Comparison of ENCODE assay signal across 11 mouse cellular contexts in the genomic region with DNA sequence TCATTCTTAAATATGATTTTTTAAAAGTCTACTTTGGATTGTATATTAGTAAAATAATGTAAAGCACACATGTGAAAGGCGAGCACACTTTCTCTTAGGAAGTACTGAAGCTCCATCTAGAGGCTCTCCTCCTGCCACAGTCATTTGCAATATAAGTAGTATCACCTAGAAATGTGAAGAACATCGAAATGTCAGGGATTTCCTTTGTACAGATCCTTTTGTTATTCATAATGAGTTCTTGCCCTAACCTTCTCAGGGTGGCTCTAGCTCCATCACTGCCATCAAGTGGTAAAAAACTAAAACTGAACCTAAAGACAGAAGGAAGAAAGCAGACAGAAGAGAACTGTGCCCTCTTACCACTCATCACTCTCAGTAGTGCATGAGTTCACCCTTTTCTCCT. TPM values are rescaled to one million over a fixed set of nuclear protein-coding genes. Genes with fewer than 3 reads are reported as not detected.
A peak's percentile ranks its signal among the peaks of the same experiment; 100 is the strongest.
DNase-seq lines count a peak whose midpoint lies in the region; ATAC-seq and TF ChIP-seq lines count a peak whose summit lies in the region.
"Had no signal": no experiment of that assay in that cellular context is flagged by ENCODE, and none has a peak within 500 bp of the region (broad histone marks: within the 10 kb centered on the region; RNA-seq: fewer than 3 reads in every experiment).

No protein-coding gene starts in this region.

- no peaks in the 10 kb centered on the region for H3K27me3 ChIP-seq in heart, adult 2 months (ENCODE audit: control insufficient read depth, insufficient read depth, low read length)

- TF ChIP-seq CTCF in heart, adult 2 months (IDR thresholded peaks at IDR 0.05) = peak; percentile 66

- no peaks in the 10 kb centered on the region for H3K4me1 ChIP-seq in heart, adult 2 months (ENCODE audit: control insufficient read depth, insufficient read depth, low read length)

- H3K36me3 ChIP-seq in heart, adult 2 months (ENCODE audit: control insufficient read depth, insufficient read depth, low read length) = no peaks in the 10 kb centered on the region

- TF ChIP-seq EP300 in heart, adult 2 months (IDR thresholded peaks at IDR 0.05; ENCODE audit: insufficient read depth, low read depth, low read length) = no peak

- no peaks in the 10 kb centered on the region for H3K79me2 ChIP-seq in heart, adult 2 months (replicated peaks; ENCODE audit: control insufficient read depth, insufficient read depth, low read length)

- TF ChIP-seq POLR2A in heart, adult 2 months (IDR thresholded peaks at IDR 0.05; ENCODE audit: insufficient read depth, low read depth, low read length) = no peak

- no peak overlapping the region for H3K27ac ChIP-seq in heart, adult 2 months

- H3K9ac ChIP-seq in heart, adult 2 months (ENCODE audit: low read depth, low read length) = no peak overlapping the region

- intact Hi-C loops in heart, adult 2 months (cut with DNase I) = loop anchor here (1.0 to 10.0 kb wide), 3 partner anchors 316 to 699 kb away; no protein-coding TSS in a partner anchor

- H3K4me3 ChIP-seq in heart, adult 2 months = no peak overlapping the region

- peak; percentile 29 to 49; a peak in 3 of 4 replicates for ATAC-seq in hematopoietic stem cell, adult 5-6 weeks (replicated peaks in 1 of 2; ENCODE audit: insufficient read depth in 1 of 2, low FRiP score in 2 of 2, low TSS enrichment in 1 of 2, low read depth in 1 of 2, poor library complexity in 2 of 2, severe bottlenecking in 2 of 2)
- ATAC-seq in granulocyte monocyte progenitor cell, adult 5-6 weeks (replicated peaks; ENCODE audit: poor library complexity, severe bottlenecking) = no peak

- 56% methylated on average over 2 of the region's 2 CpGs for WGBS in heart, adult 2 months

- no peak for DNase-seq in heart, adult 2 months
- no peak for DNase-seq in heart, postnatal 4 days
- DNase-seq in 3T3-L1 (ENCODE audit: low read depth, low spot score) (peak; percentile 36), ZHBTc4 (ENCODE audit: low read depth, low spot score) (peak; percentile 78)
- DNase-seq in left cerebral cortex, adult 18-20 months (ENCODE audit: low spot score in 2 of 2) = no peak
- DNase-seq in ovary, adult 18-20 months (ENCODE audit: low spot score) = no peak
- DNase-seq: kidney, postnatal 14 days; lung, postnatal 4 days; thymus, postnatal 4 days had no signal

RNA-seq across cellular contexts. Expression of a gene that starts 49.2 kb away (rescaled TPM):
- 10 to 100 TPM; 15.0 to 18.3 TPM for total RNA-seq in heart, adult 2 months (2021)
- 7.2 and 11.2 TPM in 2 replicates for polyA plus RNA-seq in heart, adult 2 months (2012; rRNA removed)
- total RNA-seq in heart, postnatal 4 days (2021) = 10 to 100 TPM; 15.7 to 16.1 TPM
- 51.7 and 103 TPM in 2 replicates for total RNA-seq in hematopoietic stem cell, adult 5-6 weeks (2017)
- total RNA-seq in granulocyte monocyte progenitor cell, adult 5-6 weeks (2014; fragmentation: Nextera tagmentation) = 28.7 and 29.0 TPM in 2 replicates
- total RNA-seq in granulocyte monocyte progenitor cell, adult 5-6 weeks (2017) = 31.9 and 57.2 TPM in 2 replicates
- total RNA-seq in left cerebral cortex, adult 18-20 months (2021) = 10 to 100 TPM; 23.2 to 25.8 TPM

Comparison
In these comparisons a context has a peak if more than half of its experiments do, and no peak if none do; other contexts are left out.
1. DNase-seq: peak in 3T3-L1 (single experiment) and ZHBTc4 (single experiment); none in heart, adult 2 months (0 of 2), heart, postnatal 4 days (single experiment), left cerebral cortex, adult 18-20 months (0 of 2) and ovary, adult 18-20 months (single experiment).